Mouse (Mus musculus) embryonic stem cell, embryonic (primary cell): ENCODE measurements around the gene 4930522H14Rik.

ENCODE experiments used
- CTCF ChIA-PET, 4 experiments: fragments of 300-600 bp in 2 of 4; fragments of 350-600 bp in 2 of 4; sonication (Branson Sonifier 250); formaldehyde crosslinking; loops; one replicate each; lab custom pipeline; 2022; ENCODE audit warnings: inconsistent platforms in 2 of 4; lab: Charles Lee
- POLR2A ChIA-PET, 4 experiments: fragments of 300-600 bp in 2 of 4; fragments of 350-600 bp in 2 of 4; sonication (Branson Sonifier 250); formaldehyde crosslinking; loops; one replicate each; lab custom pipeline; 2022; ENCODE audit warnings: antibody characterized with exemption in 4 of 4, inconsistent platforms in 1 of 4; lab: Charles Lee

The 4930522H14Rik gene

DNA sequence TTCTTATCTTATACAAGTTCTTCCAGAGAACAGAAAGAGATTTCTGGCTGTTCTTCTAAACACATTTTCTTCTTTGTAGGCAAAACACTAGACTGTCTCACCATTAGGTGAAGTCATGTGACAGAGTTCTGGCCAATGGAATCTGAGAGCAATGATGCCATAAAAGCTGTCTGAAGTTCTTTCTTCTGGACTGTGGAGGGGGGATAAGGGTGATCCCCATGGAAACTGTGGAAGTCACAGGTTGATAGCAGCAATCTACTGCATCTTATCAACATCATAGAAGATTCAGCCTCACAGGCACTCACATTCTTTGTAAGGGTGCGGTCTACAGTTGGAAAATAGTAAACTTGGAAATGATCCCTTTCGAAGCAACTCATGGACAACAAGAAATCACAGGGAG is at the start of gene 4930522H14Rik:
TSS of gene 4930522H14Rik (minus strand) at position 187 of the 400 bp plus-strand sequence.
- CTCF ChIA-PET, result interaction anchor here in 1 of 4 experiments (0.7 kb wide), 1 partner anchor 37 kb away, joined by 4 read pairs; no protein-coding TSS in a partner anchor
- POLR2A ChIA-PET, result interaction anchor here in 1 of 4 experiments (0.6 kb wide), 1 partner anchor 69 kb away, joined by 3 read pairs; no protein-coding TSS in a partner anchor

GRCm38 (mm10) chr4:109578356-109578755 is 47.3 kb upstream of the 4930522H14Rik start:
- POLR2A ChIA-PET, result interaction anchor here in 1 of 4 experiments (0.6 kb wide), 1 partner anchor 90 kb away, joined by 3 read pairs; no protein-coding TSS in a partner anchor

GRCm38 (mm10) chr4:109576933-109577332 is 45.8 kb upstream of the 4930522H14Rik start:
- ChIA-PET CTCF (interaction anchor here in 2 of 4 experiments (0.6 kb wide), 3 partner anchors 71 to 594 kb away, joined by 3 to 11 read pairs (median 3); no protein-coding TSS in a partner anchor), POLR2A (no interaction called here)

More at GRCm38 (mm10) chr4:109578356-109578755, 47.3 kb upstream of the 4930522H14Rik start:
- CTCF ChIA-PET, result interaction anchor here in 1 of 4 experiments (0.7 kb wide), 1 partner anchor 58 kb away, joined by 5 read pairs; no protein-coding TSS in a partner anchor

DNA sequence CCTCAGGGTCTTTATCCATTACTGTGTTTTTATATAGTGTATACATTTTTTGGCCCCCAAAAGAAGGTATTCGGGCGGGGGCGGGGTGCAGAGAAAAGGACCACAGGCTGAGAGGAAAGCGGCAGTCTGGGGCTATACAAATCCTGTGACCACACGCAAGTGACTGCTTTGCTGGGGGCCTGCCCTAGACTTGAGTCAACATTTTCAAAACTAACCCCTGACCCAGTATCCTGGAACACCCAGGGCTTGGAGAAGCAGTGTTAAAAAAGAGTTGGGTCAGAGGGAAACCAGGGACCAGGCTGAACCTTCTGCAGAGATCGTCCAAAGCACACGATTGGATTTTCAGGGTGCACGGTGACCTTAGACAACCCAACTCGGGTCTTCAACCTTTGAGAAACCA is 43.7 kb upstream of the 4930522H14Rik start:
- POLR2A ChIA-PET, result no interaction called here
- CTCF ChIA-PET, result no interaction called here

- ChIA-PET CTCF (no interaction called here), POLR2A (no interaction called here)
These were observed 43.2 kb upstream of the 4930522H14Rik start for GRCm38 (mm10) chr4:109574331-109574730.

DNA sequence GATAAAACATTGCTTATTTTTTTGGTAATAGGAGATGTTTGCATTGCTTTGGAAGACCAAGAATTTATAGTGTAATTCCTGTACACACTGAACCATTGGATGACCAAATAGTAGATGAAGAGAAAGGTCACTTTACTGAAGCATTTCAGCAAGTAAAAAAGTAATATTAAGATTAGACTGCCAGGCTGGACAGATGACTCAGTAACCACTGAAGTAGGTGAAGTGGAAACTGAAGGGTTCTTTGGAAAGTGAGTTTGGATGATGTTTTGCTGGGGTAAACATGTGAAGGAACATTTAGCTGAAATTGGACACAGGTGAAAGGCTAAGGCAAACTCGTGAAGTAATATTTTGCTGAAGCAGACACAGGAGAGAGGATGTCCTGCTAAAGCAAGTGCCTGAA is 41.5 kb upstream of the 4930522H14Rik start:
- CTCF ChIA-PET, result no interaction called here
- POLR2A ChIA-PET, result interaction anchor here in 1 of 4 experiments (0.7 to 0.8 kb wide), 2 partner anchors 20 to 281 kb away, joined by 3 read pairs; no protein-coding TSS in a partner anchor

- POLR2A ChIA-PET, result interaction anchor here in 1 of 4 experiments (0.6 kb wide), 1 partner anchor 39 kb away, joined by 4 read pairs; no protein-coding TSS in a partner anchor
These were observed 38.3 kb upstream of the 4930522H14Rik start for GRCm38 (mm10) chr4:109569421-109569820.

GRCm38 (mm10) chr4:109568959-109569358 is 37.9 kb upstream of the 4930522H14Rik start:
- CTCF ChIA-PET, result interaction anchor here in 1 of 4 experiments (0.6 kb wide), 1 partner anchor 37 kb away, joined by 4 read pairs; no protein-coding TSS in a partner anchor
- POLR2A ChIA-PET, result interaction anchor here in 1 of 4 experiments (0.6 kb wide), 1 partner anchor 39 kb away, joined by 4 read pairs; no protein-coding TSS in a partner anchor

More at GRCm38 (mm10) chr4:109569421-109569820, 38.3 kb upstream of the 4930522H14Rik start:
- CTCF ChIA-PET, result no interaction called here

DNA sequence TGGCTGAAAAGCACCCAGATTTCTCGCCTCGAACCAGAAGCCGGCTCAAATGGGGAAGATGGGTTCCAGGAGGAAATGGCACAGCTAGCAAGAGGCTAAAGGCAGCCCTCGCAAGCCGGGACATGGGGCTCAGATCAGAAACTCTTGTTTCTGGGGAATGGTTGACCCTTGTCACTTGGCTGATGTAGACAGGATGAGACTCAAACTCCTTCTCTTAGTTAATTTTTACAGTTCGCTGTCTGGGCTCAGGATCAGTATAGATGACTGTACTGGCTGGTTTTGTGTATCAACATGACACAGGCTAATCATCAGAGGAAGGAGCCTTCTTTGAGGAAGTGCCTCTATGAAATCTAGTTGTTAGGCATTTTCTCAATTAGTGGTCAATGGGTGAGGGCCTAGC is 33.6 kb upstream of the 4930522H14Rik start:
- POLR2A ChIA-PET, result no interaction called here
- CTCF ChIA-PET, result no interaction called here

DNA sequence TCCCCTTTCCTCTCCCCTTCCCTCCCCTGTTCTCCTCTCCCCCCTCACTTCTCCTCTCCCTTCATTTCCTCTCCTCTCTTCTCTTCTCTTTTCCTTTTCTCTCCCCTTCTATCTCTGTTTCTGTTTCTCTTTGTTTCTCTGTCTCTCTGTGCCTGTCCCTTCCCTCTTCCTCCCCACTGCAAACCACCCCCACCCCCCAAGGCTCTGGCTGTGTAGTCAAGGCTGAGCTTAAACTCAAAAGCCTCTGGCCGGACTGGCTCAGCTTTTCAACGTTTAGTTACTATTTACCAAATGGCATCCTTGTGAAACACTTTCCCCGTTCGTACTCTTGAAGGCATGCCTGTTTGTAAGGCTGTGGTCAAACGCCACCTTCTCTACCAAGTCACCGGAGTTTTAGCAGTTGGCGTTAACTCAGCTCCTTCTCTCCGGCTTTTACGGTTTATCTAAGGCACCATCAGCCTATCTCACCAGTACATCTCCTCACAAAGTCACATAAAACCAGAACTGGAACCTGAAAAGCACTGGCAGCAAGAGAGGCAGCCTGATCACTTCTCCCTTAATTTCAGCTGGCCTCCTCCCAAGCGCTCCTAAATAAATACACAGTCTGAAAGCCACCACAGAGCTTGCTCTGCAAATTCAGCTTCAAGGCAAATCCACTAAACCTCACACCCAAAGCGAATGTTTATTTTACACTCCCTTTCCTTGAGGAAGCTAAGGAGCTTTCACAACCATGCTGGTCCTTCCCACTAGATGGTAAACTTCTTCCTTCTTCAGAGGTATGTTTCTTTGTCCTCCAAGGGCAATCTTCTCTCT is 19.4 kb upstream of the 4930522H14Rik start:
- POLR2A ChIA-PET, result interaction anchor here in 1 of 4 experiments (0.7 kb wide), 1 partner anchor 64 kb away, joined by 3 read pairs; no protein-coding TSS in a partner anchor
- CTCF ChIA-PET, result interaction anchor here in 2 of 4 experiments (0.5 to 0.6 kb wide), 2 partner anchors 115 to 211 kb away, joined by 3 to 4 read pairs; no protein-coding TSS in a partner anchor

- POLR2A ChIA-PET, result interaction anchor here in 1 of 4 experiments (1.3 kb wide), 1 partner anchor 13 kb away, joined by 4 read pairs; no protein-coding TSS in a partner anchor
- CTCF ChIA-PET, result interaction anchor here in 1 of 4 experiments (0.6 kb wide), 1 partner anchor 567 kb away, joined by 4 read pairs; no protein-coding TSS in a partner anchor
These were observed 16.2 kb upstream of the 4930522H14Rik start for GRCm38 (mm10) chr4:109547306-109547705.

DNA sequence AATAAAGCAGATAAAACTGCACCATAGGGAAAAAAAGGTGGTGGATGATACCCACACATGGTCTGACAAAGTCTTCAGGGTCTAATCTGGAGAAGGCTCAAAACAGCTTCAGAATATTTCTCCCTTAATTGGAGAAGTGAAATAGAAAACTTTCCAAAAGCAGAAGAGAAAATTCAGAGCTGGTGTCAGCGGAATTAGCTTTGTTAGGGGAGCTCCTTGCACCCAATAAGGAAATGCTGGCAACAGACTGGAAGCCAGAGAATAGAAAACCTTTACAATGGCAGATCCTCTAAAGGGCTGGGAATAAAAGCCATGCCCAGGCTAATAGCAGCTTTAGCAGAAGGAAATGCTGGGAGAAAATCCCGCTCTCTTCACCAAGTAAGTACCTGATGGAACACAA is 15.4 kb upstream of the 4930522H14Rik start:
- POLR2A ChIA-PET, result interaction anchor here in 1 of 4 experiments (1.3 kb wide), 1 partner anchor 12 kb away, joined by 4 read pairs; no protein-coding TSS in a partner anchor
- CTCF ChIA-PET, result no interaction called here

DNA sequence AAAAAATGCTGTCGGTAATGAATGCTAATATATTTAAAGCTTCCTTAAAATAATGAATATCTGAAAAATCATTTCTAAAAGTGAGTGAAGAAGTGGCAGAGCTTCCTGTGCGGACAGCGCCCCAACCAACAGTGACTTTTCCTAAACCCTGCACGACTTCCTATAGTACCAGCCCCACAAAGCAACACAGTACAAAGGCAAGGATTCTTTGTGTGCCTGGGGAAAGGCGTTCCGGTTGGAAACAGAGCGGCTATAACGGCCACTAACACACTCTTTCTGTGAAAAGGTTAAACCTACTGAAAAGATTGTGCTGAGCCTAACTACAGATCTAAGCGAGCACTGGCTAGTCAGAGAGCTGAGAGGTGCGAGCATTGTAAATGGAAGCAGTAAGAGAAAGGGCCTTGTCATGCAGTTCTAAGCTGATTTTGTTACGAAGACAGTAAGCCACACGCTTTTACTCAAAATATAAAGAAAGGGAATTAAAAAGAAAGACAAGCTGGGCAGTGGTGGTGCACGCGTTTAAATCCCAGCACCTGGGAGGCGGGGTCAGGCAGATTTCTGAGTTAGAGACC is 766 bp downstream of the 4930522H14Rik start:
- CTCF ChIA-PET, result no interaction called here
- POLR2A ChIA-PET, result no interaction called here

- ChIA-PET POLR2A (interaction anchor here in 1 of 4 experiments (1.5 kb wide), 1 partner anchor 28 kb away, joined by 3 read pairs; no protein-coding TSS in a partner anchor), CTCF (interaction anchor here in 1 of 4 experiments (0.6 kb wide), 1 partner anchor 130 kb away, joined by 3 read pairs; no protein-coding TSS in a partner anchor)
These were observed 26.2 kb downstream of the 4930522H14Rik start for GRCm38 (mm10) chr4:109504885-109505284.

- POLR2A ChIA-PET, result no interaction called here
- CTCF ChIA-PET, result interaction anchor here in 1 of 4 experiments (0.6 kb wide), 1 partner anchor 521 kb away, joined by 10 read pairs; no protein-coding TSS in a partner anchor
These were observed 32.6 kb downstream of the 4930522H14Rik start for GRCm38 (mm10) chr4:109498476-109498875.

GRCm38 (mm10) chr4:109493581-109493980 is 37.5 kb downstream of the 4930522H14Rik start:
- CTCF ChIA-PET, result no interaction called here

DNA sequence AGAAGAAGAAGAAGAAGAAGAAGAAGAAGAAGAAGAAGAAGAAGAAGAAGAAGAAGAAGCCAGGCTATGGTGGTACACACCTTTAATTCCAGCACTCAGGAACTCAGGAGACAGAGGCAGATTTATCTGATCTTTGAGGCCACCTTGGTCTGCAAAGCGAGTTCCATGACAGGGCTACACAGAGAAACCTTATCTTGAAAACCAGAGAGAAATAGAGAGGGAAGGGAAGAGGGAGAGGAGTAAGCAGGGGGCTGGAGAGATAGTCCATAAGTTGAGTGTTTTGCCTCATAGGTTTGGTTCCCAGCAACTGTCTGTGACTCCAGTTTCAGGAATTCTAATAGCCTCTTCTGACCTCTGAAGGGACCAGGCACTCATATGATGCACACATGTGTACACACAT is 42.3 kb downstream of the 4930522H14Rik start:
- ChIA-PET POLR2A (no interaction called here), CTCF (interaction anchor here in 2 of 4 experiments (0.6 to 0.7 kb wide), 3 partner anchors 51 to 743 kb away, joined by 3 to 5 read pairs (median 5); no protein-coding TSS in a partner anchor)

More at GRCm38 (mm10) chr4:109493581-109493980, 37.5 kb downstream of the 4930522H14Rik start:
- POLR2A ChIA-PET, result no interaction called here

DNA sequence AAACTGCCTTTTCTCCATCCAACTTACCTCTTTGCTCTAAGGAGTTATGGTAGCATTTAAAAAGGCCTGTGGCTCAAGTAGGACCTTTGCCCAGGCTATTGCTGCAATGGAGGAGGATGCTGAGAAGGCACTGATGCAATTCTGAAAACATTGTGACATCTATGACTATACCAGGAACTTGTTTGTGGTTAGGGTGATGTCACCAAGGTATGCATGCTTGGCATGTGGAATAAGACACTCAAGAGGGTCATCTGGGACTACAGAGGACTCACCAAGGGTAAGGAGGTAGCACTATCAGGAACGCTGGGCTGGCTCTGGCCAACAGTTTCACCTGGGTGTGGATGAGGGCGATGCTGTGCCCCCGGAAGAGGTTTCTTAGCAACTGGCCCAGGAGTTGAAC is 46.5 kb downstream of the 4930522H14Rik start, which contains the start of gene Rnf11:
TSS of gene Rnf11 (minus strand) at position 108 of the 400 bp plus-strand sequence.
- ChIA-PET CTCF (no interaction called here), POLR2A (interaction anchor here in 1 of 4 experiments (0.9 kb wide), 1 partner anchor 69 kb away, joined by 3 read pairs; no protein-coding TSS in a partner anchor)
